17 mouse cellular contexts compared by ENCODE assay signal in genomic region chr1:90353325-90353724, GRCm38 (mm10).
DNase-seq lines count a peak whose midpoint lies in the region; ATAC-seq lines count a peak whose summit lies in the region.
"Had no signal": no experiment of that assay in that cellular context is flagged by ENCODE, and none has a peak within 500 bp of the region (broad histone marks: within the 10 kb centered on the region; RNA-seq: fewer than 3 reads in every experiment).

No protein-coding gene starts in this region.

- WGBS in kidney, embryonic 14.5 days: 11% methylated on average over 7 of the region's 7 CpGs
- 14% methylated on average over 7 of the region's 7 CpGs for WGBS in kidney, embryonic 16.5 days
- 15% methylated on average over 7 of the region's 7 CpGs for WGBS in embryonic facial prominence, embryonic 12.5 days
- WGBS in midbrain, embryonic 12.5 days: 9% methylated on average over 7 of the region's 7 CpGs
- 11% methylated on average over 7 of the region's 7 CpGs for WGBS in stomach, embryonic 15.5 days
- WGBS in hindbrain, embryonic 13.5 days: 18% methylated on average over 7 of the region's 7 CpGs

- H3K4me1 ChIP-seq in kidney, embryonic 14.5 days (ENCODE audit: control insufficient read depth, insufficient read depth, low read length): peaks cover 3% of the 10 kb centered on the region; the same call in 1 of the 2 replicates
- H3K4me1 ChIP-seq in kidney, embryonic 16.5 days (ENCODE audit: insufficient read depth, low read length): peaks cover 13% of the 10 kb centered on the region
- H3K4me1 ChIP-seq in embryonic facial prominence, embryonic 12.5 days: peaks cover 28% of the 10 kb centered on the region
- H3K4me1 ChIP-seq in midbrain, embryonic 12.5 days: peaks cover 13% of the 10 kb centered on the region
- 0 out of 2 replicates have a peak, but pooled peaks cover 11% of the 10 kb centered on the region for H3K4me1 ChIP-seq in stomach, embryonic 15.5 days
- peaks cover 9% of the 10 kb centered on the region; the same call in 1 of the 2 replicates for H3K4me1 ChIP-seq in hindbrain, embryonic 13.5 days (replicated peaks)

- no peak overlapping the region for H3K9ac ChIP-seq in kidney, embryonic 14.5 days (ENCODE audit: low read depth, low read length)
- H3K9ac ChIP-seq in kidney, embryonic 16.5 days (replicated peaks; ENCODE audit: low read length): no peak overlapping the region
- H3K9ac ChIP-seq in embryonic facial prominence, embryonic 12.5 days: no peak overlapping the region
- no peak overlapping the region for H3K9ac ChIP-seq in midbrain, embryonic 12.5 days (replicated peaks)
- H3K9ac ChIP-seq in stomach, embryonic 15.5 days: no peak overlapping the region
- no peak overlapping the region for H3K9ac ChIP-seq in hindbrain, embryonic 13.5 days
- H3K9ac ChIP-seq: forebrain, embryonic 15.5 days; liver, postnatal 0 days had no signal

- peak overlapping the region; percentile 10; the same call in 1 of the 2 replicates for H3K27ac ChIP-seq in kidney, embryonic 14.5 days (ENCODE audit: low read depth, low read length)
- no peak overlapping the region for H3K27ac ChIP-seq in kidney, embryonic 16.5 days (ENCODE audit: low read length)
- 0 out of 2 replicates have a peak overlapping the region, but pooled peaks have one; percentile 9 for H3K27ac ChIP-seq in embryonic facial prominence, embryonic 12.5 days
- H3K27ac ChIP-seq in midbrain, embryonic 12.5 days (replicated peaks): peak overlapping the region; percentile 62
- H3K27ac ChIP-seq in stomach, embryonic 15.5 days: peak overlapping the region; percentile 31; the same call in 1 of the 2 replicates
- no peak overlapping the region for H3K27ac ChIP-seq in hindbrain, embryonic 13.5 days
- H3K27ac ChIP-seq: forebrain, embryonic 15.5 days; layer of hippocampus, adult 2 months had no signal

- H3K4me2 ChIP-seq in kidney, embryonic 14.5 days (replicated peaks; ENCODE audit: low read depth, low read length): no peak overlapping the region
- no peak overlapping the region for H3K4me2 ChIP-seq in kidney, embryonic 16.5 days (replicated peaks; ENCODE audit: low read depth, low read length)
- no peak overlapping the region for H3K4me2 ChIP-seq in embryonic facial prominence, embryonic 12.5 days (replicated peaks)
- no peak overlapping the region for H3K4me2 ChIP-seq in midbrain, embryonic 12.5 days (replicated peaks)
- H3K4me2 ChIP-seq in stomach, embryonic 15.5 days: no peak overlapping the region
- H3K4me2 ChIP-seq in hindbrain, embryonic 13.5 days: no peak overlapping the region
- H3K4me2 ChIP-seq: forebrain, embryonic 15.5 days; heart, embryonic 11.5 days had no signal

- no peaks in the 10 kb centered on the region for H3K27me3 ChIP-seq in kidney, embryonic 14.5 days (ENCODE audit: control insufficient read depth, insufficient read depth, low read length)
- peaks cover 3% of the 10 kb centered on the region; the same call in 1 of the 2 replicates for H3K27me3 ChIP-seq in kidney, embryonic 16.5 days (ENCODE audit: insufficient read depth, low read length)
- no peaks in the 10 kb centered on the region for H3K27me3 ChIP-seq in embryonic facial prominence, embryonic 12.5 days
- H3K27me3 ChIP-seq in midbrain, embryonic 12.5 days: peaks cover 11% of the 10 kb centered on the region; the same call in 1 of the 2 replicates
- H3K27me3 ChIP-seq in stomach, embryonic 15.5 days (replicated peaks): 0 out of 2 replicates have a peak, but pooled peaks cover 4% of the 10 kb centered on the region
- H3K27me3 ChIP-seq in hindbrain, embryonic 13.5 days: no peaks in the 10 kb centered on the region
- H3K27me3 ChIP-seq: forebrain, embryonic 15.5 days had no signal

- 0 out of 2 replicates have a peak, but pooled peaks have one; percentile 41 for ATAC-seq in kidney, embryonic 14.5 days (ENCODE audit: low FRiP score, low TSS enrichment)
- ATAC-seq in kidney, embryonic 16.5 days (ENCODE audit: low FRiP score, low TSS enrichment): no peak
- ATAC-seq in embryonic facial prominence, embryonic 12.5 days (ENCODE audit: insufficient number of reproducible peaks, insufficient read depth, low FRiP score, low TSS enrichment): 0 out of 2 replicates have a peak, but pooled peaks have one; percentile 12
- peak; percentile 69; the same call in 1 of the 2 replicates for ATAC-seq in midbrain, embryonic 12.5 days (ENCODE audit: low FRiP score, low read depth)
- ATAC-seq in stomach, embryonic 15.5 days (ENCODE audit: insufficient read depth, low FRiP score, low read depth): peak; percentile 38
- ATAC-seq in hindbrain, embryonic 13.5 days (ENCODE audit: low FRiP score): no peak
- ATAC-seq: forebrain, embryonic 15.5 days; liver, postnatal 0 days had no signal

- H3K36me3 ChIP-seq in kidney, embryonic 14.5 days (ENCODE audit: control insufficient read depth, insufficient read depth, low read length): no peaks in the 10 kb centered on the region
- H3K36me3 ChIP-seq in kidney, embryonic 16.5 days (ENCODE audit: insufficient read depth, low read length): no peaks in the 10 kb centered on the region
- H3K36me3 ChIP-seq in embryonic facial prominence, embryonic 12.5 days: no peaks in the 10 kb centered on the region
- H3K36me3 ChIP-seq in midbrain, embryonic 12.5 days: no peaks in the 10 kb centered on the region
- no peaks in the 10 kb centered on the region for H3K36me3 ChIP-seq in stomach, embryonic 15.5 days
- no peaks in the 10 kb centered on the region for H3K36me3 ChIP-seq in hindbrain, embryonic 13.5 days
- H3K36me3 ChIP-seq: forebrain, embryonic 15.5 days had no signal

- no peaks in the 10 kb centered on the region for H3K9me3 ChIP-seq in kidney, embryonic 14.5 days (ENCODE audit: control insufficient read depth, low read length)
- H3K9me3 ChIP-seq in kidney, embryonic 16.5 days (ENCODE audit: low read length): no peaks in the 10 kb centered on the region
- no peaks in the 10 kb centered on the region for H3K9me3 ChIP-seq in embryonic facial prominence, embryonic 12.5 days
- no peaks in the 10 kb centered on the region for H3K9me3 ChIP-seq in midbrain, embryonic 12.5 days
- H3K9me3 ChIP-seq in stomach, embryonic 15.5 days: no peaks in the 10 kb centered on the region
- no peaks in the 10 kb centered on the region for H3K9me3 ChIP-seq in hindbrain, embryonic 13.5 days
- H3K9me3 ChIP-seq: forebrain, embryonic 15.5 days had no signal

- no peak for DNase-seq in cerebellum, adult 11 months
- DNase-seq in adrenal gland, postnatal 14 days: no peak
- DNase-seq: cerebellum, adult 8-10 months; gastrocnemius, postnatal 14 days; heart, postnatal 36 days; kidney, adult 11 months; liver, postnatal 0 days; lung, postnatal 36 days had no signal

- no peak overlapping the region for H3K4me3 ChIP-seq in kidney, embryonic 14.5 days (ENCODE audit: low read length)
- H3K4me3 ChIP-seq in kidney, embryonic 16.5 days (ENCODE audit: low read length): no peak overlapping the region
- no peak overlapping the region for H3K4me3 ChIP-seq in embryonic facial prominence, embryonic 12.5 days
- H3K4me3 ChIP-seq in midbrain, embryonic 12.5 days: no peak overlapping the region
- no peak overlapping the region for H3K4me3 ChIP-seq in stomach, embryonic 15.5 days (replicated peaks)
- no peak overlapping the region for H3K4me3 ChIP-seq in hindbrain, embryonic 13.5 days
- H3K4me3 ChIP-seq: forebrain, embryonic 15.5 days; layer of hippocampus, adult 2 months had no signal

Comparison
In these comparisons a context has a peak if more than half of its experiments do, and no peak if none do; other contexts are left out.
1. ATAC-seq: peak in kidney, embryonic 14.5 days (single experiment), embryonic facial prominence, embryonic 12.5 days (single experiment), midbrain, embryonic 12.5 days (single experiment) and stomach, embryonic 15.5 days (single experiment); none in kidney, embryonic 16.5 days (single experiment) and hindbrain, embryonic 13.5 days (single experiment).
2. H3K27ac ChIP-seq: peak in kidney, embryonic 14.5 days (single experiment), embryonic facial prominence, embryonic 12.5 days (single experiment), midbrain, embryonic 12.5 days (single experiment) and stomach, embryonic 15.5 days (single experiment); none in kidney, embryonic 16.5 days (single experiment) and hindbrain, embryonic 13.5 days (single experiment).